Mouse (Mus musculus): ENCODE measurements around the gene Sh2b3.

The Sh2b3 gene

GRCm38 (mm10) chr5:121798447-121798846 is 39.0 kb downstream of the Sh2b3 start:
- no peak for DNase-seq (ENCODE audit: low read depth in 2 of 2, low spot score in 2 of 2)

DNA sequence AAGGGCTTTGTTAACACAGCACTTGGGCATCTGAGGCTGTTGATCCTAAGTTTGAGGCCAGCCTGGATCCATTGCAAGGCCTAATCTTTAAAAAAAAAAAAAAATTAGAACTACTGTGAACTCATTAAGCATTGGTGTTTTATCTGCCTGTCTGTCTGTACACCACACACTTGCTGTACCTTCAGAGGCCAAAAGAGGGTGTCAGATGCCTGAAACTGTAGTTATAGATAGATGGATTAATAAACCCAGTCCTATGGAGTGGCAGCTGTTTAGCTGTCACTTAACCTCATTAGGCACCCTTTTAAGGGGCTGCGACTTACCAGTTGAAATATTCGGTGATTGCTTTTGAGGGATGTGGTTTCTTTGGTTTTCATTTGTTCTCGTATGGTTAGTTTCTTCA is 41.6 kb downstream of the Sh2b3 start:
- peak in 1 of 2 experiments; percentile 29 for DNase-seq (ENCODE audit: low read depth in 2 of 2, low spot score in 2 of 2)

DNA sequence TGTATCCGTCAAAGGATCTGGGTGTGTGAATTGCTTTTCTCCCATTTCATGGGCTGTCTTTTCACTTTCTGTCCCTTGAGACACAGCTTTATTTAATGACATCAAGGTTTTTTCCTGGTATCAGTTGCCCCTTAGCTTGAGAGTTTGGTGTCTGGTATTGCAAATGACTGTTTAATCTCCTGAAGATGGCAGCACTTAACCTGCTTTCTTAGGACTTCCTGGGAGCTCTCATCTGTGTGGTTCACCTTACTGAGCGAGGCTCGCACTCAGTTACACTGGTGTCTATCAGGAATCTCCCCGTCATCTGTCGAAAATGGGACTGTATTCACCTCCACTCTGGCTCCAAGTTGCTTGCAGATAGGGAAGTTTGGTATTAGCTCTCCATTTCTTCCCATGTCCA is 46.4 kb downstream of the Sh2b3 start:
- no peak for DNase-seq (ENCODE audit: low read depth in 2 of 2, low spot score in 2 of 2)

DNA sequence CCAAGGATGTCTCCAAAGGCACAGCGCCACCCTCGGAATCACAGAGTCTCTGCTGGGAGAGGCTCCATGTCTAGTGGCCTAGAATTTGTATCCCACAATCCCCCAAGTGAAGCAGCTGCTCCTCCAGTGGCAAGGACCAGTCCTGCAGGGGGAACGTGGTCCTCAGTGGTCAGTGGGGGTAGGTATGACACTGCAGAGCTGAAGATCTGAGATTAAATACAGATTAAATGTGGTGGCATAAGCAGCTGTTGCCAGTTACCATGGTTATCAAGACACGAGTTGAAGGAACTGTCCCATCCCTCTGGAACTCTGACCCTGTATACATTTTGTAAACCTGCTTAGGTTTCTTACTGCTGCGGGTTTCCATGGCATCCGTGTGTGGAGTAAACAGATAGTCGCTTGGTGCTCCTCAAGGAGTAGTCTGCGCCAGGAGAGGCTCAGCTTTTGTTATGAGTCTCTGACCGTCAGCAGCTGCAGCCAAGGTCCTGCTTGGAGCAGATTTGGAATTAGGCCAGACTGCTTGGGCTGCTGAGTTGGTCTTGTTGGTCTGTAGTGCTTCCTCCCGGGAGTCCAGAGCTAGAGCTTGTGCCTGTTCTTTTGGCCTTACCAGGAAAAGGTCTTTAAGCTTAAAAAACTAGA is 53.5 kb downstream of the Sh2b3 start:
- no peak for DNase-seq (ENCODE audit: low read depth in 2 of 2, low spot score in 2 of 2)

GRCm38 (mm10) chr5:121782467-121782866 is 55.0 kb downstream of the Sh2b3 start:
- no peak for DNase-seq (ENCODE audit: low read depth in 2 of 2, low spot score in 2 of 2)

GRCm38 (mm10) chr5:121780180-121780579 is 57.3 kb downstream of the Sh2b3 start:
- DNase-seq (ENCODE audit: low read depth in 2 of 2, low spot score in 2 of 2): no peak

DNA sequence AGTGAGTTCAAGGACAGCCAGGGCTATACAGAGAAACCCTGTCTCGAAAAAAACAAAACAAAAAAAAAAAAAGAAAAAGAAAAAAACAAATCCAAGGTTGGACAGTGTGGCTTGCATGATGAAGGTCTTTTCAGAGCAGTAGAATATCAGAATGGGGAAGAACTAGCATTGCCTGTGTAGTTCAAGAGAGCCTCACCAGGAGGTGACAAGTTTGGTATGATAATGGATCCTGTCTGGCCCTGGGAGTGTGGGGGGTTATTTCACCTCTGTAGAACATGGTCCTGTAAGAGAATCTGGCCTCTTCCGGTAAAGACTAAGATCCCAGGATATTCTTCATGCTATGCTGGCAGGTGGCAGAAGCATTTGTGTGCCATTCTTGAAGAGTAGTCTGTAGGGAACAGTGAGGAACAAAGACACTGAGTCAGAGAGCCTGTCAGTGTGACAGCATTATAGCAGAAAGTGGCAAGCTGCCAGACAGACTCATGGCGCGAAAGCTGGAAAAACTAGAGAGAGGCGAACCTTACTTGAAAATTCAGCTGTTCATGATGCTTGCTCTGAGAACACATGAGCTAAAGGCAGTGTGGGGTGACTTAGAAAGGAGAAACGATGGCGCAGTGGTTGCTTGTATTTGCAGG is 58.8 kb downstream of the Sh2b3 start:
- no peak for DNase-seq (ENCODE audit: low read depth in 2 of 2, low spot score in 2 of 2)

- DNase-seq (ENCODE audit: low read depth in 2 of 2, low spot score in 2 of 2): no peak
Observed at GRCm38 (mm10) chr5:121771611-121772010, 65.8 kb downstream of the Sh2b3 start.

DNA sequence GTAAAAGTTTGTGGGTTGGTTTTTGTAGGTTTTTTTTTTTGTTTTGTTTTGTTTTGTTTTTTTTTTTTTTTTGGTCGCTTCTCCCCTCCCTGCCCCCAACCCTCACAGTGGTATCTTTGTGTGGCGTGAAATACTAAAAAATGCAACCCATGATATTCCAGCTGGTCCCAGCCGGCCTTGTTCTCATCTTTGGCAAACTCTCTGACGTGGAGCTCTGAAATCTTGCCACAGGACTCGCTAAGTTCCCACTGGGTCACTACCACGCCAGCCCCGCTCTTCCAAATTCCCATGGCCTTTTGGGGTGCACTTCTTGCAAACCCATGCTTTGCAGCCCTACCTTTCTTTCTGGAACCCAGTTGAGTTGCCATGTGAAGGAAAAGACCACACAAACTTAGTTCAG is 67.6 kb downstream of the Sh2b3 start:
- no peak for DNase-seq (ENCODE audit: low read depth in 2 of 2, low spot score in 2 of 2)

GRCm38 (mm10) chr5:121767564-121767963 is 69.9 kb downstream of the Sh2b3 start:
- DNase-seq (ENCODE audit: low read depth in 2 of 2, low spot score in 2 of 2): no peak

- DNase-seq (ENCODE audit: low read depth in 2 of 2, low spot score in 2 of 2): no peak
Observed at GRCm38 (mm10) chr5:121766038-121766773, 71.2 kb downstream of the Sh2b3 start.

All from CD8-positive naive resting alpha-beta T cell, adult 2 months (primary cell).